Mouse (Mus musculus) spleen, adult 2 months (tissue): ENCODE measurements around the gene Pomp.

Experiments used
- CTCF ChIP-seq: fragments of 200-500 bp; IDR thresholded peaks from 2 replicates; pipeline ENCODE4 v1.5.1; 2011; ENCODE audit warnings: mild to moderate bottlenecking, inconsistent platforms; ENCODE audit not compliant: insufficient read depth, insufficient read length, insufficient replicate concordance; ENCODE audit errors: extremely low read depth
- POLR2A ChIP-seq: fragments of 200-500 bp; IDR thresholded peaks from 2 replicates; pipeline ENCODE4 v1.6.1; 2011; ENCODE audit warnings: low read depth, low read length, inconsistent platforms

DNA sequence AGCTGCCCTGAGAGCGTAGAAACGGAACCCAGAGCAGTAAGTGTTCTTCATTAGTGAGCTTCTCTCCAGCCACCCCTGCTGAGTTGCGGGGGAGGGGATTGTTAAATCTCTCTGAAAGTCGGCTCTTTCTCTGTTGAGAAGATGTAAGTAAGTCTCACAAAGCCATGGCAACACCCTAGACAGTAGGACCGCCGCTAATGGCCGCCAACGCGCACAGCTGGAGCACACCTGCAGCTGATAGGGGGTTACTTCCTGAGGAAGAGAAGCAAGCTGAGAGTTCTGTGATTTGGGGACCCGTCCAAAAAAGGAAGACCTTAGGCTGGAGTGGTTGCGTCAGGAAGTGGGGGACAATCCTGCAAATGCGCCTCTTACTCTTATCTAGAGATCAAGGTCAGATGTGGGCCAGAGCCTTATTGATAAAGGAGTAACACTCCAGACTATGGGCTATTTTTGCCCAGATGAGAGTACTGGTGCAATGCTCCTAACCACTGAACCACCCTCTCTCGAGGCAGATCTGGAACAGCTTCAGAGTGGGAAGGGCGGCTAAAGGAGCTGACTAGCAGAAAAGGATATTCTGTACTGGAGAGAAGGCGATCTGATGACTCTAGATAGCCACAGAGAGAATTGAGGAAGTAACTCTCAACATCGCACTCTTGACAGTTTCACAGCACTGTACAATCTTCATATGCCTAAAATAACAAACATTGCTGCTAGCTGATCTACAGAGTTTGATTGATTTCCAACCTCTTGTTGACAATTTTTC, 35.4 kb downstream of the Pomp start:
- TF ChIP-seq CTCF (no peak), POLR2A (no peak)
